Mouse (Mus musculus): Measurements from ENCODE around the gene Gm8765.
"Not testable (repeated sequence)": the region's sequence is repeated elsewhere in the genome, so short reads cannot be mapped to it uniquely, and the experiment has no call there.

Gm8765 gene

GRCm38 (mm10) chr13:50698012-50698411, at the start of gene Gm8765:
Gm8765 (plus strand) TSS chr13:50698312.
- DNase-seq, result not testable (repeated sequence)

DNA sequence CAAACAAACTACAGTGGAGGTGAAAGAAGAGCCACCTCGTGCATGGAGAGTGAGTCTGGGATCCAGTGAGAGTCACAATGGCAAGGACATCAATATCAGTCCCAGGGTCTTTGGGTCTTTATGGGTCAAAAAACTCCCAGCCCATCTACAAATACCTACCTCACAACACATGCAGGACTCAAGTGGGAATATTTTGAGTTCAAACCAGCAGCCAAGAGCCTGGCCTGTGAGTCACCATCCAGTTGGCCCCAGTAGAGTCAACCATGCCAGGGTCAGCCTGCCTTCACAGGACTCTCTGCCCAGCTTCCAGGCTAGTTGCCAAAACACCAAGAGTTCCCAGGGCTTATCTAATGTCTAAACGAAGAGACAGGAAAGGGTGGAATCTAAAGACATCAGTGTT, 49.3 kb upstream of the Gm8765 start:
- DNase-seq, result not testable (repeated sequence)

- not testable (repeated sequence) for DNase-seq
Measured at GRCm38 (mm10) chr13:50750282-50750681, 52.2 kb downstream of the Gm8765 start.

- no peak for DNase-seq
Measured at GRCm38 (mm10) chr13:50751732-50752131, 53.6 kb downstream of the Gm8765 start.

- not testable (repeated sequence) for DNase-seq
Measured at GRCm38 (mm10) chr13:50752961-50753360, 54.8 kb downstream of the Gm8765 start.
